Mouse (Mus musculus): Measurements from ENCODE around the gene Dnaaf3. TPM values are rescaled to one million over a fixed set of nuclear protein-coding genes. Genes with fewer than 3 reads are reported as not detected.
"Not testable (repeated sequence)": the region's sequence is repeated elsewhere in the genome, so short reads cannot be mapped to it uniquely, and the experiment has no call there.

Dnaaf3 gene
- polyA plus RNA-seq (2016; fragmentation: Nextera tagmentation; extraction: Ambion mirVana) = 1.7 and 2.9 TPM in 2 replicates

GRCm38 (mm10) chr7:4532005-4532729 lies at the start of gene Dnaaf3:
Gene Dnaaf3 (minus strand): TSS chr7:4532453.
- Histone ChIP-seq H3K36me3 (replicated peaks) (no peaks in the 10 kb centered on the region), H3K4me2 (peak within 1 kb of the TSS; percentile 64), H3K4me1 (peaks cover 11% of the 10 kb centered on the region), H3K9ac (peak within 1 kb of the TSS; percentile 51), H3K27ac (no peak within 1 kb of the TSS), H3K9me3 (no peaks in the 10 kb centered on the region), H3K4me3 (replicated peaks) (peak within 1 kb of the TSS; percentile 39), H3K27me3 (peaks cover 15% of the 10 kb centered on the region; the same call in 1 of the 2 replicates)
- 3% methylated on average over 28 of the region's 28 CpGs for WGBS
- ATAC-seq (ENCODE audit: low FRiP score) = peak; percentile 89

GRCm38 (mm10) chr7:4581481-4581880 lies 49.2 kb upstream of the Dnaaf3 start:
- H3K4me3 ChIP-seq (replicated peaks); H3K4me2 ChIP-seq; H3K9ac ChIP-seq; H3K9me3 ChIP-seq; H3K4me1 ChIP-seq; H3K36me3 ChIP-seq (replicated peaks); ATAC-seq (ENCODE audit: low FRiP score); H3K27me3 ChIP-seq; H3K27ac ChIP-seq: not testable (repeated sequence)
- WGBS = 86% methylated on average over 3 of the region's 3 CpGs

GRCm38 (mm10) chr7:4572361-4572760 lies 40.1 kb upstream of the Dnaaf3 start:
- not testable (repeated sequence) for H3K9ac ChIP-seq; H3K9me3 ChIP-seq; H3K27me3 ChIP-seq; ATAC-seq (ENCODE audit: low FRiP score); H3K4me3 ChIP-seq (replicated peaks); H3K27ac ChIP-seq; H3K36me3 ChIP-seq (replicated peaks); H3K4me1 ChIP-seq; H3K4me2 ChIP-seq
- whole genome bisulfite sequencing = 67% methylated on average over 2 of the region's 2 CpGs

GRCm38 (mm10) chr7:4562660-4563059 lies 30.4 kb upstream of the Dnaaf3 start:
- no peaks in the 10 kb centered on the region for H3K4me1 ChIP-seq
- no peak overlapping the region for H3K27ac ChIP-seq
- WGBS = 87% methylated on average over 3 of the region's 3 CpGs
- no peaks in the 10 kb centered on the region for H3K36me3 ChIP-seq (replicated peaks)
- no peaks in the 10 kb centered on the region for H3K27me3 ChIP-seq
- H3K9ac ChIP-seq = no peak overlapping the region
- H3K4me2 ChIP-seq = no peak overlapping the region
- no peaks in the 10 kb centered on the region for H3K9me3 ChIP-seq
- no peak for ATAC-seq (ENCODE audit: low FRiP score)
- H3K4me3 ChIP-seq (replicated peaks) = no peak overlapping the region

- H3K27ac ChIP-seq = no peak overlapping the region
- no peak overlapping the region for H3K4me2 ChIP-seq
- H3K36me3 ChIP-seq (replicated peaks) = no peaks in the 10 kb centered on the region
- no peaks in the 10 kb centered on the region for H3K9me3 ChIP-seq
- WGBS = 69% methylated on average over 6 of the region's 6 CpGs
- peaks cover 3% of the 10 kb centered on the region; the same call in 1 of the 2 replicates for H3K4me1 ChIP-seq
- no peak overlapping the region for H3K9ac ChIP-seq
- peaks cover 21% of the 10 kb centered on the region; the same call in 1 of the 2 replicates for H3K27me3 ChIP-seq
- ATAC-seq (ENCODE audit: low FRiP score) = peak; percentile 60
- no peak overlapping the region for H3K4me3 ChIP-seq (replicated peaks)
Measured at GRCm38 (mm10) chr7:4557167-4557560, 24.9 kb upstream of the Dnaaf3 start.

- H3K4me1 ChIP-seq = peaks cover 3% of the 10 kb centered on the region; the same call in 1 of the 2 replicates
- no peak overlapping the region for H3K27ac ChIP-seq
- 24% methylated on average over 15 of the region's 15 CpGs for WGBS
- H3K27me3 ChIP-seq = peaks cover 21% of the 10 kb centered on the region; the same call in 1 of the 2 replicates
- H3K36me3 ChIP-seq (replicated peaks) = no peaks in the 10 kb centered on the region
- H3K9me3 ChIP-seq = no peaks in the 10 kb centered on the region
- no peak overlapping the region for H3K9ac ChIP-seq
- H3K4me2 ChIP-seq = no peak overlapping the region
- ATAC-seq (ENCODE audit: low FRiP score) = peak; percentile 89
- no peak overlapping the region for H3K4me3 ChIP-seq (replicated peaks)
Measured at GRCm38 (mm10) chr7:4556256-4557166, 24.3 kb upstream of the Dnaaf3 start.

- 7% methylated on average over 25 of the region's 33 CpGs for WGBS
- H3K9me3 ChIP-seq = no peaks in the 10 kb centered on the region
- ATAC-seq (ENCODE audit: low FRiP score) = peak; percentile 71
- H3K4me2 ChIP-seq = peak within 1 kb of the TSS; percentile 75
- H3K9ac ChIP-seq = peak within 1 kb of the TSS; percentile 56
- H3K4me1 ChIP-seq = peaks cover 22% of the 10 kb centered on the region
- peak within 1 kb of the TSS; percentile 78 for H3K27ac ChIP-seq
- H3K4me3 ChIP-seq (replicated peaks) = peak within 1 kb of the TSS; percentile 49
- H3K27me3 ChIP-seq = peaks cover 4% of the 10 kb centered on the region
- H3K36me3 ChIP-seq (replicated peaks) = 0 out of 2 replicates have a peak, but pooled peaks cover 6% of the 10 kb centered on the region
Measured at GRCm38 (mm10) chr7:4547221-4547641, 15.0 kb upstream of the Dnaaf3 start, which contains the start of gene Syt5. Gene Syt5 (minus strand): TSS chr7:4547541.

- Histone ChIP-seq H3K4me3 (replicated peaks) (peak overlapping the region; percentile 49), H3K4me2 (peak overlapping the region; percentile 75), H3K4me1 (peaks cover 22% of the 10 kb centered on the region), H3K9ac (peak overlapping the region; percentile 56), H3K27ac (peak overlapping the region; percentile 78), H3K9me3 (no peaks in the 10 kb centered on the region), H3K36me3 (replicated peaks) (0 out of 2 replicates have a peak, but pooled peaks cover 6% of the 10 kb centered on the region), H3K27me3 (peaks cover 4% of the 10 kb centered on the region)
- 1% methylated on average over 26 of the region's 26 CpGs for WGBS
- ATAC-seq (ENCODE audit: low FRiP score) = peak; percentile 94
Measured at GRCm38 (mm10) chr7:4546591-4547131, 14.4 kb upstream of the Dnaaf3 start.

GRCm38 (mm10) chr7:4546050-4546449 lies 13.8 kb upstream of the Dnaaf3 start:
- 0 out of 2 replicates have a peak, but pooled peaks cover 6% of the 10 kb centered on the region for H3K36me3 ChIP-seq (replicated peaks)
- H3K4me2 ChIP-seq = peak overlapping the region; percentile 75
- no peaks in the 10 kb centered on the region for H3K9me3 ChIP-seq
- H3K4me1 ChIP-seq = peaks cover 22% of the 10 kb centered on the region
- 73% methylated on average over 15 of the region's 15 CpGs for WGBS
- peak; percentile 69 for ATAC-seq (ENCODE audit: low FRiP score)
- H3K9ac ChIP-seq = peak overlapping the region; percentile 56; the same call in 1 of the 2 replicates
- H3K4me3 ChIP-seq (replicated peaks) = peak overlapping the region; percentile 49
- H3K27ac ChIP-seq = no peak overlapping the region
- H3K27me3 ChIP-seq = peaks cover 2% of the 10 kb centered on the region

GRCm38 (mm10) chr7:4542013-4542412 lies 9.8 kb upstream of the Dnaaf3 start:
- Histone ChIP-seq H3K27me3 (no peaks in the 10 kb centered on the region; the same call in 1 of the 2 replicates), H3K4me3 (replicated peaks) (no peak overlapping the region), H3K27ac (no peak overlapping the region), H3K36me3 (replicated peaks) (0 out of 2 replicates have a peak, but pooled peaks cover 6% of the 10 kb centered on the region), H3K9ac (no peak overlapping the region), H3K9me3 (no peaks in the 10 kb centered on the region), H3K4me1 (peaks cover 17% of the 10 kb centered on the region), H3K4me2 (no peak overlapping the region)
- ATAC-seq (ENCODE audit: low FRiP score) = no peak
- WGBS = 42% methylated on average over 17 of the region's 17 CpGs

GRCm38 (mm10) chr7:4541344-4541743 lies 9.1 kb upstream of the Dnaaf3 start:
- H3K4me3 ChIP-seq (replicated peaks) = no peak overlapping the region
- peaks cover 10% of the 10 kb centered on the region for H3K4me1 ChIP-seq
- no peaks in the 10 kb centered on the region; the same call in 1 of the 2 replicates for H3K27me3 ChIP-seq
- H3K27ac ChIP-seq = no peak overlapping the region
- ATAC-seq (ENCODE audit: low FRiP score) = no peak
- 78% methylated on average over 5 of the region's 5 CpGs for WGBS
- no peak overlapping the region for H3K4me2 ChIP-seq
- H3K9ac ChIP-seq = no peak overlapping the region
- 0 out of 2 replicates have a peak, but pooled peaks cover 6% of the 10 kb centered on the region for H3K36me3 ChIP-seq (replicated peaks)
- no peaks in the 10 kb centered on the region for H3K9me3 ChIP-seq

GRCm38 (mm10) chr7:4539019-4539418 lies 6.8 kb upstream of the Dnaaf3 start:
- ATAC-seq (ENCODE audit: low FRiP score) = no peak
- Histone ChIP-seq H3K27me3 (no peaks in the 10 kb centered on the region; the same call in 1 of the 2 replicates), H3K4me1 (no peaks in the 10 kb centered on the region), H3K36me3 (replicated peaks) (0 out of 2 replicates have a peak, but pooled peaks cover 6% of the 10 kb centered on the region), H3K9me3 (no peaks in the 10 kb centered on the region), H3K27ac (no peak overlapping the region), H3K4me2 (no peak overlapping the region), H3K9ac (no peak overlapping the region), H3K4me3 (replicated peaks) (no peak overlapping the region)
- 72% methylated on average over 2 of the region's 2 CpGs for WGBS

Data from forebrain, embryonic 12.5 days (tissue).